Mouse (Mus musculus) A20 (cell line): Measurements from ENCODE around the gene Ren1.
A peak's percentile ranks its signal among the peaks of the same experiment; 100 is the strongest.
"Not testable (repeated sequence)": the region's sequence is repeated elsewhere in the genome, so short reads cannot be mapped to it uniquely, and the experiment has no call there.

Source experiments
- DNase-seq: peaks from one replicate; pipeline ENCODE4 v3.0.0-alpha.2; 2011; ENCODE audit warnings: low read depth, low spot score

Gene Ren1

GRCm38 (mm10) chr1:133350210-133350609, at the start of gene Ren1:
Ren1 (plus strand) TSS chr1:133350510.
- DNase-seq, result no peak

GRCm38 (mm10) chr1:133302540-133302939, 47.8 kb upstream of the Ren1 start:
- no peak for DNase-seq

DNA sequence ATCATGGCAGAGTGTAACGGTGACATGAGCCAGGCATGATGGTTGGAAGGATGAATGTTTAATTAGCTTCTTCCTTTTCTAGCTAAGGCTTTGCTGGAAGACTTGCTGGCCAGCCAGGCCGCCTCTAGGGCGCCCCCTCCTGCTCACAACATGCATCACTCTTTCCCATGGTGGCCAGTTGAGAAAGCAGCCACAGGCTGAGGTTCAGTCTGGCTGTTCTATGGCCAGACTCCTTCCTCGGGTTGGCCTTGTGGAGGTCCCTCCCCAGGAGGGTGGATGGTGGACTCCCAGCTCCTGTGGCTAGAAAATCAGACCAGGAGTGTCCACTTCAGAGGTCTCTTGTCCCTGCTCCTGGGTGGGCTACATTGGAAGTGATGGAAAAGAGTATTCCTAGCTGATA, 43.5 kb upstream of the Ren1 start:
- peak; percentile 69 for DNase-seq

GRCm38 (mm10) chr1:133307318-133307717, 43.0 kb upstream of the Ren1 start:
- peak; percentile 72 for DNase-seq

- DNase-seq, result no peak
Observed at GRCm38 (mm10) chr1:133309652-133310267, 40.5 kb upstream of the Ren1 start, which contains the start of gene Golt1a. Golt1a (plus strand) TSS chr1:133309800.

- peak; percentile 11 for DNase-seq
Observed at GRCm38 (mm10) chr1:133311240-133311639, 39.1 kb upstream of the Ren1 start.

GRCm38 (mm10) chr1:133311946-133312345, 38.4 kb upstream of the Ren1 start:
- DNase-seq, result no peak

- DNase-seq, result peak; percentile 57
Observed at GRCm38 (mm10) chr1:133314364-133314763, 35.9 kb upstream of the Ren1 start.

DNA sequence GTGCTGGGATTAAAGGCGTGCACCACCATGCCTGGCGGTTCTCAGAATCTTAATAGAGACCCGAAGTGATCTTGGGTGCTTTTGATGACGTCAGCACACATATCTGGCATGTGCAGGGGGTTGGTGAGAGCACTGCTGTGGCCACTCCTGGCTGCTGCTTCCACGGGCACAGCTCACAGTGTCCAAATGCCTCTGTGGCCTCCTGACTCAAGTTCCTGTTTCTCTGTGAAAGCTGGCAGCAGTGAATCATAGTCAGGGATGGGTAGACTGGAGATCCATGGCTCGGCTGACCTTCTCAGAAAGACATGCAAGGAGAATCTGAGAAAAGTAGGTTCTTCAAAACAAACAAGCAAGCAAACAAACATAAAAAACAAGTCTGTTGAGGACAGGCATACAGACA, 34.5 kb upstream of the Ren1 start:
- DNase-seq, result no peak

GRCm38 (mm10) chr1:133316577-133316976, 33.7 kb upstream of the Ren1 start:
- peak; percentile 16 for DNase-seq

DNA sequence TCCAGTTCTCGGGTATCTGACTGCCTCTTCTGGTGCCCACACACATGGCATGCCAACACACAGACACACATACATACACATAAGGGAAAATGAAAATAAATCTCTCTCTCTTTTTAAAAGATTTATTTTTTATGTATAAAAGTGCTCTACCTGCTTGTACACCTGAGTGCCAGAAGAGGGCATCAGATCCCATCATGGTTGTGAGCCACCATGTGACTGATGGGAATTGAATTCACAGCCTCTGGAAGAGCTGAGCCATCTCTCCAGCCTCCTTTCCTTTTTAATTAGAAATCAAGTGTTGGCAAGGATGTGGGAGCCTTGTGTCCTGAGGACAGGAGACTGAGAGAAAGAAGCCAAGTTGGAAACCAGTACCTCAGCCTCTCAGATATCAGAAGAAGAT, 33.2 kb upstream of the Ren1 start:
- DNase-seq, result peak; percentile 8

DNA sequence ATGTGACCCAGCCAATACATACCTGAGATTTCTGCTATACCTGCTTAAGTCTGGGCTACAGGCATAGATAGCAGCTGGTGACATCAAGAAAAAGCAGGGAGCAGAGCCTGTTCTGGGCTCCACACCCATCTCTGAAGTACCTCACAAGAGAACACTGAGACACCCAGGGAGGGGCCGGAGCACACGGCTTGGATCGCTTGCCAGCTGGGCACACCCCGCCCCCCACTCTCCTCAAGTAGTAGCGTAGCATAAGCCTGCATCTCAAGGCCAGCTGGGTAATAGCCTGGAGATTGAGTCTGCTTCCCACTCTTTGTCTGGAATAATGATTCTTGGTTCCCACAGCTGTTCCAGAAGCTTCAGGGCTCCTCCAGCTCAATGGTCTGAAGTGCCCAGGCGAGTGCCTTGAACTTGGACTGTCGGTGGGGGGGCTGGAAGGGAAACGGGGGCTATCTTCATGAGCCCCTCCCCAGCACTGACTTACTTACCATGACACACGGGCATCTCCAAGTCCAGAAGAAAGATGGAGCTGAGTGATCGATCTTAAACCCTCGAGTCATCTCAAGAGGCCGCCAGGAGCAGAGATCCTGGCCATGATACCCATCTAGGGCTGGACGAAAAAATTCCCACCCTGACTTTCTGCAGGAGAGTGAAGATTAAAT, 28.9 kb upstream of the Ren1 start, which contains the start of gene Kiss1:
Gene Kiss1 (plus strand): TSS at position 609 of the 659 bp plus-strand sequence.
- DNase-seq, result no peak

DNA sequence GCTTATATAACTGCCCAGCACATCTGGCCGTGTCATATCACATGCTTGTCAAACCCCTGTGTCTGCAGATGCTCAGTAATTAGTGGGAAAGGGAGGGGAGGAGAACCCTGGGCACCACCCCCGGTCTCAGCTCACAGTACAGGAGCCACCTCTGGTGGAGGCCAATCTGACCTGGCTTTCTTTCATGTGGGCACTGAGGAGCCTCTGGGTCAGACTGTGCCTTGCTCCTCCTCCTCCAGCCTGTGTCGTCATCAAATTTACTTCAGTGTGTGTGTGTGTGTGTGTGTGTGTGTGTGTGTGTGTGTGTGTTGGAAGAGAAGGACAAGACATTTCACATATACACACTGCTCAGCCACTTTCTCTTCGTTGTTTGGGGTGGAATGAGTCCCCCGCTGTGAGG, 27.0 kb upstream of the Ren1 start:
- DNase-seq, result no peak

- no peak for DNase-seq
Observed at GRCm38 (mm10) chr1:133325951-133326350, 24.4 kb upstream of the Ren1 start.

- DNase-seq, result no peak
Observed at GRCm38 (mm10) chr1:133327094-133327493, 23.2 kb upstream of the Ren1 start.

- no peak for DNase-seq
Observed at GRCm38 (mm10) chr1:133328299-133328795, 22.0 kb upstream of the Ren1 start.

GRCm38 (mm10) chr1:133328896-133329637, 21.2 kb upstream of the Ren1 start:
- no peak for DNase-seq

- DNase-seq, result no peak
Observed at GRCm38 (mm10) chr1:133329638-133329964, 20.7 kb upstream of the Ren1 start.

- no peak for DNase-seq
Observed at GRCm38 (mm10) chr1:133331142-133331541, 19.2 kb upstream of the Ren1 start.

GRCm38 (mm10) chr1:133332656-133333430, 17.5 kb upstream of the Ren1 start:
- no peak for DNase-seq

- no peak for DNase-seq
Observed at GRCm38 (mm10) chr1:133333937-133334336, 16.4 kb upstream of the Ren1 start.

GRCm38 (mm10) chr1:133340403-133340802, 9.9 kb upstream of the Ren1 start:
- not testable (repeated sequence) for DNase-seq
